Mouse (Mus musculus) testis, adult 2 months (tissue): ENCODE measurements around the gene Noto.

Experiments
- CTCF ChIP-seq: fragments of 200-500 bp; IDR thresholded peaks from 2 replicates; pipeline ENCODE4 v1.5.1; 2012; ENCODE audit warnings: low read depth, mild to moderate bottlenecking, inconsistent platforms, low read length, moderate library complexity; ENCODE audit not compliant: control insufficient read depth, insufficient read depth, insufficient replicate concordance
- POLR2A ChIP-seq: fragments of 200-500 bp; IDR thresholded peaks from 2 replicates; pipeline ENCODE4 v1.6.1; 2012; ENCODE audit warnings: low read depth, mild to moderate bottlenecking, inconsistent platforms, low read length, moderate library complexity; ENCODE audit not compliant: control insufficient read depth

DNA sequence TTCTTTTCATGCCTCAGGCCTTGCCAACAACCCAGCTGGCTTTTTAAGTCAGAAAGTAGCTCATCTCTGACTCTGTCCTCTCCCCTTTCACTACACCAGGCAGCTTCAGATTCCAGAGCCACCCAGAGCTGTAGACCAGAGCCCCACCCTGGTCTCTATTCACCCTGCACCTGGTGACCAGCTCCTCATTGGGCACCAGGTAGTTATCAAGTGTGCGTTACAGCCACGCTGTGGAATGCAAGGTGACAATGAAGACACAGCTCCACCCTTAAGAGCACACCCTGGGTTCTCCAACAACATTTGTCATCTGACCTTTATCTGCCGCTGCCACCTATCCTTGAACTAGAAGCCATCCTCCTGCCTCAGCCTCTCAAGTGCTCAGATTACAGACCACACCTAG lies 51.9 kb downstream of the Noto start:
- no peak for TF ChIP-seq CTCF
- TF ChIP-seq POLR2A, result no peak
